In genomic region chr12:48946505-48946904, GRCm38 (mm10) we compare ENCODE assay signal across 21 mouse cellular contexts.
DNase-seq lines count a peak whose midpoint lies in the region; ATAC-seq and TF ChIP-seq lines count a peak whose summit lies in the region.
"Had no signal": no experiment of that assay in that cellular context is flagged by ENCODE, and none has a peak within 500 bp of the region (broad histone marks: within the 10 kb centered on the region; RNA-seq: fewer than 3 reads in every experiment).

No protein-coding gene starts in this region.

- TF ChIP-seq CTCF in stomach, postnatal 0 days (IDR thresholded peaks at IDR 0.05; ENCODE audit: low read depth) = peak; percentile 19; the same call in 1 of the 2 replicates

- H3K27me3 ChIP-seq in midbrain, embryonic 12.5 days = no peaks in the 10 kb centered on the region
- no peaks in the 10 kb centered on the region for H3K27me3 ChIP-seq in midbrain, embryonic 11.5 days (ENCODE audit: control insufficient read depth, insufficient read depth, low read length)
- H3K27me3 ChIP-seq in stomach, postnatal 0 days (ENCODE audit: control insufficient read depth, insufficient read depth, low read length) = no peaks in the 10 kb centered on the region
- H3K27me3 ChIP-seq: heart, embryonic 13.5 days; hindbrain, embryonic 15.5 days; neural tube, embryonic 12.5 days had no signal

- H3K4me2 ChIP-seq in midbrain, embryonic 12.5 days (replicated peaks) = no peak overlapping the region
- no peak overlapping the region for H3K4me2 ChIP-seq in midbrain, embryonic 11.5 days
- no peak overlapping the region for H3K4me2 ChIP-seq in stomach, postnatal 0 days (replicated peaks; ENCODE audit: low read depth)
- H3K4me2 ChIP-seq: heart, embryonic 13.5 days; hindbrain, embryonic 15.5 days; neural tube, embryonic 12.5 days had no signal

- peak; percentile 8 for DNase-seq in embryo, embryonic 10 days (ENCODE audit: low spot score)
- DNase-seq in embryo, embryonic 9.5 days (ENCODE audit: extremely low spot score) = no peak
- no peak for DNase-seq in midbrain, embryonic 11.5 days (ENCODE audit: low spot score, missing footprints)
- peak; percentile 7 for DNase-seq in WW6 (ENCODE audit: low read depth, low spot score)
- DNase-seq in stomach, postnatal 0 days (ENCODE audit: low spot score) = no peak
- DNase-seq: adrenal gland, postnatal 36 days; cerebellum, adult 18-20 months; kidney, adult 2 months; kidney, postnatal 14 days; left cerebral cortex, postnatal 4 days; liver; lung, postnatal 14 days; right cerebral cortex, postnatal 14 days; thymus, adult 18-20 months had no signal

- no peak overlapping the region for H3K4me3 ChIP-seq in midbrain, embryonic 12.5 days
- H3K4me3 ChIP-seq in midbrain, embryonic 11.5 days (ENCODE audit: low read depth, low read length) = no peak overlapping the region
- H3K4me3 ChIP-seq in stomach, postnatal 0 days (ENCODE audit: low read depth, low read length) = no peak overlapping the region
- H3K4me3 ChIP-seq: heart, embryonic 13.5 days; hindbrain, embryonic 15.5 days; left cerebral cortex, adult 2 months; neural tube, embryonic 12.5 days had no signal

- H3K27ac ChIP-seq in midbrain, embryonic 12.5 days (replicated peaks) = no peak overlapping the region
- no peak overlapping the region for H3K27ac ChIP-seq in midbrain, embryonic 11.5 days (ENCODE audit: low read depth, low read length)
- H3K27ac ChIP-seq in stomach, postnatal 0 days (replicated peaks) = no peak overlapping the region
- H3K27ac ChIP-seq: heart, embryonic 13.5 days; hindbrain, embryonic 15.5 days; left cerebral cortex, adult 2 months; neural tube, embryonic 12.5 days had no signal

- H3K4me1 ChIP-seq in midbrain, embryonic 12.5 days = no peaks in the 10 kb centered on the region
- no peaks in the 10 kb centered on the region for H3K4me1 ChIP-seq in midbrain, embryonic 11.5 days (ENCODE audit: control insufficient read depth, insufficient read depth, low read length)
- H3K4me1 ChIP-seq in stomach, postnatal 0 days (replicated peaks; ENCODE audit: control insufficient read depth, insufficient read depth) = no peaks in the 10 kb centered on the region
- H3K4me1 ChIP-seq: heart, embryonic 13.5 days; hindbrain, embryonic 15.5 days; neural tube, embryonic 12.5 days had no signal

- TF ChIP-seq EP300 in stomach, postnatal 0 days (optimal IDR thresholded peaks at IDR 0.05) = no peak

- 0 out of 2 replicates have a peak, but pooled peaks have one; percentile 19 for ATAC-seq in midbrain, embryonic 12.5 days (ENCODE audit: low FRiP score, low read depth)
- ATAC-seq in midbrain, embryonic 11.5 days (ENCODE audit: low FRiP score) = no peak
- no peak for ATAC-seq in stomach, postnatal 0 days (ENCODE audit: low FRiP score, low TSS enrichment)
- no peak for ATAC-seq in megakaryocyte-erythroid progenitor cell, adult 5-6 weeks (replicated peaks; ENCODE audit: low FRiP score, low TSS enrichment, poor library complexity, severe bottlenecking)
- no peak for ATAC-seq in cerebellum, adult (ENCODE audit: insufficient number of reproducible peaks, low FRiP score, low TSS enrichment)

- H3K9ac ChIP-seq in midbrain, embryonic 12.5 days (replicated peaks) = no peak overlapping the region
- H3K9ac ChIP-seq in midbrain, embryonic 11.5 days (ENCODE audit: low read length) = no peak overlapping the region
- no peak overlapping the region for H3K9ac ChIP-seq in stomach, postnatal 0 days (ENCODE audit: low read length)
- H3K9ac ChIP-seq: heart, embryonic 13.5 days; hindbrain, embryonic 15.5 days; neural tube, embryonic 12.5 days had no signal

- H3K36me3 ChIP-seq in midbrain, embryonic 12.5 days = no peaks in the 10 kb centered on the region
- no peaks in the 10 kb centered on the region for H3K36me3 ChIP-seq in midbrain, embryonic 11.5 days (ENCODE audit: control insufficient read depth, insufficient read depth, low read length)
- H3K36me3 ChIP-seq in stomach, postnatal 0 days (ENCODE audit: control insufficient read depth, insufficient read depth, low read length) = no peaks in the 10 kb centered on the region
- H3K36me3 ChIP-seq: heart, embryonic 13.5 days; hindbrain, embryonic 15.5 days; neural tube, embryonic 12.5 days had no signal

- H3K9me3 ChIP-seq in midbrain, embryonic 12.5 days = no peaks in the 10 kb centered on the region
- no peaks in the 10 kb centered on the region for H3K9me3 ChIP-seq in midbrain, embryonic 11.5 days (ENCODE audit: control insufficient read depth, low read length)
- H3K9me3 ChIP-seq in stomach, postnatal 0 days (ENCODE audit: control insufficient read depth, low read length) = no peaks in the 10 kb centered on the region
- H3K9me3 ChIP-seq: heart, embryonic 13.5 days; hindbrain, embryonic 15.5 days; neural tube, embryonic 12.5 days had no signal

Comparison
In these comparisons a context has a peak if more than half of its experiments do, and no peak if none do; other contexts are left out.
1. DNase-seq: peak in embryo, embryonic 10 days (single experiment) and WW6 (single experiment); none in embryo, embryonic 9.5 days (single experiment), midbrain, embryonic 11.5 days (single experiment) and stomach, postnatal 0 days (single experiment).